6 mouse cellular contexts compared by ENCODE assay signal in the genomic region with DNA sequence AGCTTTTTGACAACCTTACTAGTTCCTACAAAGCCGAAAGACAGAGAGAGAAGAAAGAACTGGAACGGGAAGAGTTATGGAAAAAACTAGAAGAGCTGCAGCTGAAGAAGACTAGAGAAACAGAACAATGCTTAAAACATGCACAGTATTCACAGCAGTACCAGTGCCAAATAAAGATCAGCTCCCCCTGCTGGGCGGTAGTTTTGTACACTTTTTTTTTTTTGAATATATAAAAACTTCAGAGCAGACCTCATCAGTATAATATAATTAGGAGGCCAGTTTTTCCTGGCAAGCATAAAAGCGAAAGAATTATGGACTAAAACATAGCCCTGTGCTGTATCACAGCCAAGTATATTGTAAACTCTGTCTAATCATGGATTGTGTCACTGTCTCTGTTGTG. TPM values are rescaled to one million over a fixed set of nuclear protein-coding genes. Genes with fewer than 3 reads are reported as not detected.
DNase-seq lines count a peak whose midpoint lies in the region; ATAC-seq and TF ChIP-seq lines count a peak whose summit lies in the region.
"Not testable (repeated sequence)": the region's sequence is repeated elsewhere in the genome, so short reads cannot be mapped to it uniquely, and the experiment has no call there.

No protein-coding gene starts in this region.

- H3K36me3 ChIP-seq in heart, adult 2 months (ENCODE audit: control insufficient read depth, insufficient read depth, low read length); intestine, postnatal 0 days (ENCODE audit: control insufficient read depth, insufficient read depth); lung, embryonic 14.5 days (ENCODE audit: insufficient read depth); midbrain, embryonic 14.5 days (ENCODE audit: control insufficient read depth, insufficient read depth, low read length); stomach, postnatal 0 days (ENCODE audit: control insufficient read depth, insufficient read depth, low read length): not testable (repeated sequence)

- H3K79me2 ChIP-seq in heart, adult 2 months (replicated peaks; ENCODE audit: control insufficient read depth, insufficient read depth, low read length) = not testable (repeated sequence)

- not testable (repeated sequence) for DNase-seq in heart, adult 2 months; layer of hippocampus, adult 2 months (ENCODE audit: low spot score in 2 of 2); stomach, postnatal 0 days (ENCODE audit: low spot score)
- DNase-seq in lung, embryonic 14.5 days = peak; percentile 8
- peak; percentile 4 for DNase-seq in midbrain, embryonic 14.5 days

- H3K4me3 ChIP-seq in heart, adult 2 months; intestine, postnatal 0 days (ENCODE audit: low read depth, low read length); layer of hippocampus, adult 2 months; lung, embryonic 14.5 days (ENCODE audit: low read depth, low read length); midbrain, embryonic 14.5 days (replicated peaks; ENCODE audit: low read depth, low read length); stomach, postnatal 0 days (ENCODE audit: low read depth, low read length): not testable (repeated sequence)

- H3K27ac ChIP-seq in heart, adult 2 months; intestine, postnatal 0 days (ENCODE audit: low read depth, low read length); layer of hippocampus, adult 2 months; lung, embryonic 14.5 days (ENCODE audit: low read depth); midbrain, embryonic 14.5 days (replicated peaks; ENCODE audit: low read depth, low read length); stomach, postnatal 0 days (replicated peaks): not testable (repeated sequence)

- H3K9ac ChIP-seq in heart, adult 2 months (ENCODE audit: low read depth, low read length); intestine, postnatal 0 days (ENCODE audit: low read depth, low read length); lung, embryonic 14.5 days; midbrain, embryonic 14.5 days (replicated peaks; ENCODE audit: low read length); stomach, postnatal 0 days (ENCODE audit: low read length): not testable (repeated sequence)

- TF ChIP-seq EP300 in heart, adult 2 months (IDR thresholded peaks at IDR 0.05; ENCODE audit: insufficient read depth, low read depth, low read length); stomach, postnatal 0 days (optimal IDR thresholded peaks at IDR 0.05): not testable (repeated sequence)

- H3K9me3 ChIP-seq in intestine, postnatal 0 days (ENCODE audit: control insufficient read depth); lung, embryonic 14.5 days (ENCODE audit: low read depth, low read length); midbrain, embryonic 14.5 days (ENCODE audit: control insufficient read depth, low read length); stomach, postnatal 0 days (ENCODE audit: control insufficient read depth, low read length): not testable (repeated sequence)

- TF ChIP-seq POLR2A in heart, adult 2 months (IDR thresholded peaks at IDR 0.05; ENCODE audit: insufficient read depth, low read depth, low read length) = not testable (repeated sequence)

- H3K4me1 ChIP-seq in heart, adult 2 months (ENCODE audit: control insufficient read depth, insufficient read depth, low read length); intestine, postnatal 0 days (replicated peaks; ENCODE audit: control insufficient read depth, insufficient read depth, low read length); lung, embryonic 14.5 days (ENCODE audit: insufficient read depth); midbrain, embryonic 14.5 days (ENCODE audit: control insufficient read depth, insufficient read depth, low read length); stomach, postnatal 0 days (replicated peaks; ENCODE audit: control insufficient read depth, insufficient read depth): not testable (repeated sequence)

- ATAC-seq in intestine, postnatal 0 days; lung, embryonic 14.5 days (ENCODE audit: insufficient read depth); midbrain, embryonic 14.5 days (ENCODE audit: low FRiP score, low TSS enrichment); stomach, postnatal 0 days (ENCODE audit: low FRiP score, low TSS enrichment): not testable (repeated sequence)

- intact Hi-C loops in heart, adult 2 months (cut with DNase I) = not testable (repeated sequence)

- not testable (repeated sequence) for H3K4me2 ChIP-seq in intestine, postnatal 0 days (replicated peaks; ENCODE audit: low read depth); lung, embryonic 14.5 days; midbrain, embryonic 14.5 days (ENCODE audit: low read length); stomach, postnatal 0 days (replicated peaks; ENCODE audit: low read depth)

- H3K27me3 ChIP-seq in heart, adult 2 months (ENCODE audit: control insufficient read depth, insufficient read depth, low read length); intestine, postnatal 0 days (replicated peaks; ENCODE audit: control insufficient read depth, insufficient read depth, low read length); lung, embryonic 14.5 days (ENCODE audit: insufficient read depth, low read length); midbrain, embryonic 14.5 days (ENCODE audit: control insufficient read depth, insufficient read depth, low read length); stomach, postnatal 0 days (ENCODE audit: control insufficient read depth, insufficient read depth, low read length): not testable (repeated sequence)

- TF ChIP-seq CTCF in heart, adult 2 months (IDR thresholded peaks at IDR 0.05) = peak; percentile 30
- peak; percentile 39 for TF ChIP-seq CTCF in intestine, postnatal 0 days (IDR thresholded peaks at IDR 0.05; ENCODE audit: low read depth)
- peak; percentile 55 for TF ChIP-seq CTCF in layer of hippocampus, adult 2 months (conservative IDR thresholded peaks at IDR 0.05)
- not testable (repeated sequence) for TF ChIP-seq CTCF in lung, embryonic 14.5 days (IDR thresholded peaks at IDR 0.05; ENCODE audit: low read depth)
- peak; percentile 25; the same call in 1 of the 2 replicates for TF ChIP-seq CTCF in stomach, postnatal 0 days (IDR thresholded peaks at IDR 0.05; ENCODE audit: low read depth)

- WGBS in heart, adult 2 months = 47% methylated on average over 4 of the region's 4 CpGs
- 50% methylated on average over 4 of the region's 4 CpGs for WGBS in intestine, postnatal 0 days
- 45% methylated on average over 4 of the region's 4 CpGs for WGBS in lung, embryonic 14.5 days
- 63% methylated on average over 4 of the region's 4 CpGs for WGBS in midbrain, embryonic 14.5 days
- WGBS in stomach, postnatal 0 days = 54% methylated on average over 4 of the region's 4 CpGs

RNA-seq across cellular contexts. Expression of gene Zfp991, which starts 28.0 kb away (rescaled TPM):
- 1 to 10 TPM; 4.3 to 4.7 TPM for total RNA-seq in heart, adult 2 months (2021)
- 0.14 and 0.59 TPM in 2 replicates for polyA plus RNA-seq in heart, adult 2 months (2012; rRNA removed)
- polyA plus RNA-seq in intestine, postnatal 0 days (2015; fragmentation: Nextera tagmentation; extraction: Ambion mirVana) = 9.1 and 9.9 TPM in 2 replicates
- 1 to 10 TPM; 5.4 to 8.8 TPM for total RNA-seq in layer of hippocampus, adult 2 months (2021)
- 4.3 and 4.9 TPM in 2 replicates for polyA plus RNA-seq in lung, embryonic 14.5 days (2014; fragmentation: Nextera tagmentation; extraction: Ambion mirVana)
- 6.3 TPM in 2 replicates for polyA plus RNA-seq in midbrain, embryonic 14.5 days (2014; fragmentation: Nextera tagmentation; extraction: Ambion mirVana)
- 3.9 and 4.3 TPM in 2 replicates for polyA plus RNA-seq in stomach, postnatal 0 days (2015; fragmentation: Nextera tagmentation; extraction: Ambion mirVana)
